Mouse (Mus musculus) bone marrow, adult 2 months (tissue): ENCODE measurements around the gene Mief2.

ENCODE experiments used
- CTCF ChIP-seq: fragments of 200-500 bp; IDR thresholded peaks from 2 replicates; pipeline ENCODE4 v1.5.1; 2011; ENCODE audit warnings: low read length, control low read depth; ENCODE audit not compliant: control insufficient read depth, insufficient read depth
- POLR2A ChIP-seq: fragments of 200-500 bp; IDR thresholded peaks from 2 replicates; pipeline ENCODE4 v1.6.1; 2011; ENCODE audit warnings: low read depth, mild to moderate bottlenecking, control low read depth, low read length, borderline replicate concordance; ENCODE audit not compliant: control insufficient read depth

DNA sequence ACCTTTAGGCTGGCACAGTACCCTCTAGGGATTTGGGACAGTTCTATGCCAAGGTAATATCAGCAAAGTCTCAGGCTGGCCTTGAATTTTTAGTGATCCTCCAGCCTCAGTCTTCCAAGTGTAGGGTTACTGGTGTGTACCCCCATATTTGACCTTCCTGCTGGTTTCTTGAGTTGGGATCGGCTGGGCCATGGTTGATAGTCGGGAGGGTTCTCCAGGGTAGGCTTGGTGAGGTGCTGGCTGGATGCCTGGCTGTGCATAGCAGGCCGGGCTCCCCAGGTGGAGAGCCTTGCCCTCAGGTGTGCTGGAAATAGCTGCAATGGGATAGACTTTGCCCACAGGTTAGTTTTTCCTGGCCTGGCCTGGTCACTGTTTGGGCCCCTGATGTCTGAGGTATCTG, 22.9 kb upstream of the Mief2 start:
- no peak for TF ChIP-seq CTCF
- no peak for TF ChIP-seq POLR2A
